ENCODE assay signal across 7 mouse cellular contexts in the genomic region with DNA sequence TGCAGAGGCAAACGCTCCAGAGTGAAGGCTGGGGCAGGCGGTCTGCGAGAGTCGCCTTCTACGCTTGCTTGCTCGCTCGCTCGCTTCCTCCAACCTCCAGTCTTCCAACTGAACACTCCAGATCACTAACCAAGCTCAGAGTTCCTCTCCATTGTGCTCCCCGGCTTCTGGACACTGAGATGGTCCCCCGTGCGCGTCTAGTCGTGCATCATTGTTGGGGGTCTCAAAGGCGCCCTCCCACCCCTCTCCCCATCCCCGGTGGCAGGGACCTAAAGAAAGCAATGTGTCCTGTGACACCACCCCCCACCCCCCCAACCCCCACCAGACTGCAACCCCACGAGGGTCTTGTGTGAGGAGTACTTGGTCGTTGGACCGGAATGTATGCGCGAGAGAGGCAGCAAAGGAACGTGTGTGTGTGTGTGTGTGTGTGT. TPM values are rescaled to one million over a fixed set of nuclear protein-coding genes. Genes with fewer than 3 reads are reported as not detected.
DNase-seq lines count a peak whose midpoint lies in the region; ATAC-seq lines count a peak whose summit lies in the region.

No protein-coding gene starts in this region.

- DNase-seq in embryo, embryonic 11 days, result peak; percentile 71
- DNase-seq in heart, postnatal 10 days, result peak; percentile 14 to 23
- peak; percentile 42 for DNase-seq in testis, postnatal 10 days (ENCODE audit: low spot score)
- no peak for DNase-seq in frontal cortex, postnatal 36 days (ENCODE audit: low spot score in 2 of 2)

- peak overlapping the region; percentile 93 for H3K4me3 ChIP-seq in megakaryocyte, embryonic 14.5 days (replicated peaks)
- H3K4me3 ChIP-seq in liver, embryonic 15.5 days (replicated peaks), result peak overlapping the region; percentile 51

- H3K4me1 ChIP-seq in megakaryocyte, embryonic 14.5 days, result peaks cover 26% of the 10 kb centered on the region
- H3K4me1 ChIP-seq in liver, embryonic 15.5 days (replicated peaks), result peaks cover 7% of the 10 kb centered on the region; the same call in 1 of the 2 replicates

- H3K27ac ChIP-seq in liver, embryonic 15.5 days (replicated peaks), result no peak overlapping the region

- H3K36me3 ChIP-seq in megakaryocyte, embryonic 14.5 days (replicated peaks; ENCODE audit: low read length), result no peaks in the 10 kb centered on the region
- H3K36me3 ChIP-seq in liver, embryonic 15.5 days (replicated peaks), result no peaks in the 10 kb centered on the region

- no peak overlapping the region for H3K9ac ChIP-seq in liver, embryonic 15.5 days

- H3K4me2 ChIP-seq in liver, embryonic 15.5 days, result peak overlapping the region; percentile 75

- H3K27me3 ChIP-seq in megakaryocyte, embryonic 14.5 days (replicated peaks), result peaks cover 40% of the 10 kb centered on the region
- peaks cover 59% of the 10 kb centered on the region for H3K27me3 ChIP-seq in liver, embryonic 15.5 days

- no peaks in the 10 kb centered on the region for H3K9me3 ChIP-seq in megakaryocyte, embryonic 14.5 days
- no peaks in the 10 kb centered on the region for H3K9me3 ChIP-seq in liver, embryonic 15.5 days (replicated peaks)

- intact Hi-C loops in heart, postnatal 10 days (cut with DNase I), result loop anchor here (5.0 kb wide), 1 partner anchor 106 kb away; a partner anchor contains a TSS

- ATAC-seq in megakaryocyte, adult 5-6 weeks (ENCODE audit: poor library complexity, severe bottlenecking), result no peak
- no peak for ATAC-seq in liver, embryonic 15.5 days (ENCODE audit: insufficient read depth)

- 6% methylated on average over 20 of the region's 21 CpGs for whole genome bisulfite sequencing in liver, embryonic 15.5 days (ENCODE audit: insufficient replicate concordance)

RNA-seq across cellular contexts. Expression of a gene that starts 0.4 kb away (rescaled TPM):
- 0.16 and 0.22 TPM in 2 replicates for polyA plus RNA-seq in megakaryocyte, embryonic 14.5 days (2012; ENCODE audit: insufficient read depth, low replicate concordance)
- 0.40 and 0.80 TPM in 2 replicates for total RNA-seq in megakaryocyte, adult 5-6 weeks (2015)
- total RNA-seq in megakaryocyte, adult 5-6 weeks (2017), result 0.18 and 2.0 TPM in 2 replicates
- 1 to 10 TPM; 2.9 to 3.2 TPM for total RNA-seq in heart, postnatal 10 days (2021)
- 0.02 and 0.32 TPM in 2 replicates for polyA plus RNA-seq in liver, embryonic 15.5 days (2015; fragmentation: Nextera tagmentation; extraction: Ambion mirVana)

Comparison
In these comparisons a context has a peak if more than half of its experiments do, and no peak if none do; other contexts are left out.
1. DNase-seq: peak in embryo, embryonic 11 days (single experiment), heart, postnatal 10 days (2 of 2) and testis, postnatal 10 days (single experiment); none in frontal cortex, postnatal 36 days (0 of 2).